Mouse (Mus musculus): ENCODE measurements around the gene Kcnab1. TPM values are rescaled to one million over a fixed set of nuclear protein-coding genes. Genes with fewer than 3 reads are reported as not detected.

Kcnab1 gene
- polyA plus RNA-seq, 1 experiment, result 3.2 TPM

- DNase-seq (ENCODE audit: low read depth), result no peak
- TF ChIP-seq POLR2A (IDR thresholded peaks at IDR 0.05; ENCODE audit: borderline replicate concordance, extremely low read depth, insufficient read depth, insufficient read length, poor library complexity, severe bottlenecking) (no peak), CTCF (IDR thresholded peaks at IDR 0.05; ENCODE audit: borderline replicate concordance, extremely low read depth, insufficient read depth, insufficient read length) (no peak)
Measured at GRCm38 (mm10) chr3:65138739-65139138, 29.6 kb downstream of the Kcnab1 start.

- TF ChIP-seq CTCF (IDR thresholded peaks at IDR 0.05; ENCODE audit: borderline replicate concordance, extremely low read depth, insufficient read depth, insufficient read length) (no peak), POLR2A (IDR thresholded peaks at IDR 0.05; ENCODE audit: borderline replicate concordance, extremely low read depth, insufficient read depth, insufficient read length, poor library complexity, severe bottlenecking) (no peak)
- peak; percentile 64 for DNase-seq (ENCODE audit: low read depth)
Measured at GRCm38 (mm10) chr3:65145152-65145551, 36.0 kb downstream of the Kcnab1 start.

- TF ChIP-seq POLR2A (IDR thresholded peaks at IDR 0.05; ENCODE audit: borderline replicate concordance, extremely low read depth, insufficient read depth, insufficient read length, poor library complexity, severe bottlenecking), result no peak
- no peak for TF ChIP-seq CTCF (IDR thresholded peaks at IDR 0.05; ENCODE audit: borderline replicate concordance, extremely low read depth, insufficient read depth, insufficient read length)
- no peak for DNase-seq (ENCODE audit: low read depth)
Measured at GRCm38 (mm10) chr3:65151808-65152207, 42.6 kb downstream of the Kcnab1 start.

GRCm38 (mm10) chr3:65172964-65173363 is 63.8 kb downstream of the Kcnab1 start:
- peak; percentile 65 for DNase-seq (ENCODE audit: low read depth)
- TF ChIP-seq POLR2A (IDR thresholded peaks at IDR 0.05; ENCODE audit: borderline replicate concordance, extremely low read depth, insufficient read depth, insufficient read length, poor library complexity, severe bottlenecking) (no peak), CTCF (IDR thresholded peaks at IDR 0.05; ENCODE audit: borderline replicate concordance, extremely low read depth, insufficient read depth, insufficient read length) (no peak)

DNA sequence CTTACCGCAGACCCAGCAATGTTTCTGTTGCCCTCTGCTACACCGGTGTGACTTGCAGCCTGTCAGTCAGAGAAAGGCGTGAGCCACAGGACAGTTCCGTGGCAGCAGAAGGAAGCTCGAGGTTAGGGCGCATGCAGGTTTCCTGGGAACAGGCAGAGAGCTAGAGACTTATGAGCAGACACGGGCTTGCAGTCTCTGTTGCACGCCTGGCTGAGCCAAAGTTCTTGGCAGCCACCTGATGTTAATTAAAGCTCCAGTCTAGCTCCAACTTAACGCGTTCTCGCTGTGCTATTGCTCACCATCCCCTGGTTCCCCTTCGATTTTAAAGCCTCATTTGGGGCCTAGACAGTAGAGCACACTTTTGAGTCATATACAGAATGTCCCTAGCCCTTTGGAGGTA is 65.4 kb downstream of the Kcnab1 start:
- TF ChIP-seq POLR2A (IDR thresholded peaks at IDR 0.05; ENCODE audit: borderline replicate concordance, extremely low read depth, insufficient read depth, insufficient read length, poor library complexity, severe bottlenecking), result no peak
- no peak for TF ChIP-seq CTCF (IDR thresholded peaks at IDR 0.05; ENCODE audit: borderline replicate concordance, extremely low read depth, insufficient read depth, insufficient read length)
- peak; percentile 69 for DNase-seq (ENCODE audit: low read depth)

DNA sequence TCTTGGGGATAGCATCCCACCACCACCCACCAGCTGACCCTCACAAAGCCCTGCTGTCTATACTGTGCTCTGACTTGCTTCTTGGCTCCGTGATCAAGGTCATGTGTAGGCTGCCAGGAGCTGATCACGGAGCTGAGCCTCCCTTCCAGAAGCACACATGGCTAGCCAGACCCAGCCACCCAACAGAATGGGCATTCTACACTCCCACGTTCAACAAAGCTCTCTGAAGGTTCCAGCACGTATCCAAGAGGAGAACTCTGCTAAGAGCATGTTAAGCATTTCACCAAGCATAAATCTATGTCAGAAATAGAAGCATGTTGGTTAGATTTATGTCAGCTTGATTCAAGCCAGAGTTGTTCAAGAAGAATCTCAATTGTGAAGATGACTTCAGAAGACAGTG is 66.6 kb downstream of the Kcnab1 start:
- TF ChIP-seq CTCF (IDR thresholded peaks at IDR 0.05; ENCODE audit: borderline replicate concordance, extremely low read depth, insufficient read depth, insufficient read length) (no peak), POLR2A (IDR thresholded peaks at IDR 0.05; ENCODE audit: borderline replicate concordance, extremely low read depth, insufficient read depth, insufficient read length, poor library complexity, severe bottlenecking) (no peak)
- no peak for DNase-seq (ENCODE audit: low read depth)

DNA sequence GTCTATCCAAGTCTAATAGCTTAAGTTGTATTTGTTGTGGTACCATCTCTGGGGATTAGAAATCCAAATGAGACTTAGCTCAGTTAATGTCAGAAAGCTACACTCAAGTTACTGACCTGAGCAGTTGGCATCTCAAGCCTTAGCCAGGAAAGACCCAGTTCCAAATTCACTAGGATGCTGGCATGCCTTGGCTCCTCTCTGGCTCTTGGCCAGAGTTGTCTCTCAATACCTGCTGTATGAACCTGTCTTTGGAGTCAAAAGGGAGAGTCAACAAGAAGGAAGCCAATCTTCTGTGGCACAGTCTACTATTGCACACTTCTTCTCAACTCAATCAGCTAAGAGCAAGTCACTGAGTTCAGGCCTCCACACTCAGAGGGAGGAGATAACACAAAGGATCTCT is 67.7 kb downstream of the Kcnab1 start:
- DNase-seq (ENCODE audit: low read depth), result no peak
- TF ChIP-seq CTCF (IDR thresholded peaks at IDR 0.05; ENCODE audit: borderline replicate concordance, extremely low read depth, insufficient read depth, insufficient read length) (no peak), POLR2A (IDR thresholded peaks at IDR 0.05; ENCODE audit: borderline replicate concordance, extremely low read depth, insufficient read depth, insufficient read length, poor library complexity, severe bottlenecking) (no peak)

DNA sequence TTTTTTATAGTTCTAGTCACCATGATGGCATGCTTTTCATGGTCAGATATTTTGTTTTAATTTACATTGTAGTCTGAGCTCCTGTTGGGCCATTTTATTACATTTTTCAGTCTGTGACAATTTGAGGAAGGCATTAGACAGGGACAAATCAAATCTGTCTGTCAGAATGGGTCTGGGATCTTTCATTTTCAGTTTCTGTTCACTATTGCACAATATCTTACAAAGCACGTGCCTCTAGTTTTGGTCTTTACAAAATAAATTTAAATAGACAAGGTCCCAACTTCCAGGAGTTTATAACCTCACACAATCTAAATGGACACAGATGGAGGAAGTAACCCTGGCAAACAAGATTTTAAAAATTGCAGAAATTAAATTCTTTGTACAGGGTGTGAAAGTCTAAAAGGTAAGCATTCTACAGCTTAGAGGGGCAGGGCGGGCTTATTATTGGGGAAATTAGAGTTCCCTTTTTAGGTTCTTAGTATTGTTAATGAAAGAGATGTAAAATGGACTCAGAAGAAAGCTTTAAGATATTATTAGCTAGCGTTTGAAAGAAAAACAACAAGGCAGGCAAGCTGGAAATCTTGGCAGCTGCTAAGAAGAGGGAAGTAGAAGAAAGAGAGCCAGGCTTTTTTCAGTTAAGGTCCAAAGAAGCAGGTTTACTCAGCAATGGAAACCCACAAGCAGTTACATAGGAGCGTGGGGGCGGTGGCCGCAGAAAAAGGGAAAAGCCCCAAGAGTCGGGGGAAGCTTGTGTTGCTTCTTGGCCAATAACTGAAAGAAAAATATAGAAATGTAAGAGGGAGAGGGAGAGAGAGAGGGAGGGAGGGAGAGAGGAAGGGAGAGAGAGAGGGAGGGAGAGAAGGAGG is 78.9 kb downstream of the Kcnab1 start:
- DNase-seq (ENCODE audit: low read depth), result peak; percentile 35
- TF ChIP-seq CTCF (IDR thresholded peaks at IDR 0.05; ENCODE audit: borderline replicate concordance, extremely low read depth, insufficient read depth, insufficient read length) (no peak), POLR2A (IDR thresholded peaks at IDR 0.05; ENCODE audit: borderline replicate concordance, extremely low read depth, insufficient read depth, insufficient read length, poor library complexity, severe bottlenecking) (no peak)

DNA sequence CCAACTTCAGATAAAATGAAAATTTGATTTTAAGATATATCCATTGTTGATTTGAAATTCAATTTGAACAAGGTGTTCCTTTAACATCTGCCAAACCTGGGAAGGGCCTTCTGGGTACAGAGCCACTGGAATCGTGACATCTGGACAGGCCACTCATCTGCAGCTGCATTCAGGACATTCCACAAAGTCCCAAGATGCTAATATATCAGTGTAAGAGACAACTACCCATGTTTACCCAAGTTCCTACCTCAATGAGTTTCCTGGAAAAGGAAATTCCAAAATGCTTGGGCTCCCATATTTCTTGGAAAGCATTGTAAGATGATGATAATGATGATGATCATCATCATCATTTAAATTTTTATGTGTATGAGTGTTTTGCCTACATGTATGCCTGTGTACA is 91.4 kb downstream of the Kcnab1 start:
- DNase-seq (ENCODE audit: low read depth), result no peak
- TF ChIP-seq CTCF (IDR thresholded peaks at IDR 0.05; ENCODE audit: borderline replicate concordance, extremely low read depth, insufficient read depth, insufficient read length), result no peak
- TF ChIP-seq POLR2A (IDR thresholded peaks at IDR 0.05; ENCODE audit: borderline replicate concordance, extremely low read depth, insufficient read depth, insufficient read length, poor library complexity, severe bottlenecking), result no peak

- DNase-seq (ENCODE audit: low read depth), result no peak
Measured at GRCm38 (mm10) chr3:65203361-65204117, 94.4 kb downstream of the Kcnab1 start.

GRCm38 (mm10) chr3:65204356-65205075 is 95.3 kb downstream of the Kcnab1 start:
- TF ChIP-seq CTCF (IDR thresholded peaks at IDR 0.05; ENCODE audit: borderline replicate concordance, extremely low read depth, insufficient read depth, insufficient read length) (no peak), POLR2A (IDR thresholded peaks at IDR 0.05; ENCODE audit: borderline replicate concordance, extremely low read depth, insufficient read depth, insufficient read length, poor library complexity, severe bottlenecking) (no peak)
- DNase-seq (ENCODE audit: low read depth), result no peak

More at GRCm38 (mm10) chr3:65203361-65204117, 94.4 kb downstream of the Kcnab1 start:
- no peak for TF ChIP-seq POLR2A (IDR thresholded peaks at IDR 0.05; ENCODE audit: borderline replicate concordance, extremely low read depth, insufficient read depth, insufficient read length, poor library complexity, severe bottlenecking)
- no peak for TF ChIP-seq CTCF (IDR thresholded peaks at IDR 0.05; ENCODE audit: borderline replicate concordance, extremely low read depth, insufficient read depth, insufficient read length)

Data from brain, embryonic 14.5 days (tissue).